Mouse (Mus musculus) ES-E14 (cell line): ENCODE results near the gene Polr2l. TPM values are rescaled to one million over a fixed set of nuclear protein-coding genes. Genes with fewer than 3 reads are reported as not detected.

Experiments
- DNase-seq: peaks from one replicate; pipeline ENCODE4 v3.0.0-alpha.2; 2013; ENCODE audit warnings: low read depth, low spot score
- H3K27ac ChIP-seq: 2 replicates; pipeline ENCODE4 v1.5.1; 2012; ENCODE audit warnings: low read depth, mild to moderate bottlenecking, low read length, moderate library complexity, mixed read lengths; ENCODE audit not compliant: poor library complexity, insufficient read depth, severe bottlenecking
- H3K36me3 ChIP-seq: 2 replicates; pipeline ENCODE4 v1.6.1; 2012; ENCODE audit warnings: mild to moderate bottlenecking, low read length, moderate library complexity, mixed read lengths; ENCODE audit not compliant: control insufficient read depth, poor library complexity, insufficient read depth, severe bottlenecking
- H3K4me1 ChIP-seq, 2 experiments: fragments of 150-350 bp in 1 of 2; sonication (generic) in 1 of 2; 2 replicates each; pipeline ENCODE4 v1.6.1; 2012; ENCODE audit warnings: low read length in 2 of 2, mild to moderate bottlenecking in 1 of 2, mixed read lengths in 1 of 2; ENCODE audit not compliant: control insufficient read depth in 2 of 2, insufficient read depth in 2 of 2, poor library complexity in 1 of 2
- H3K4me3 ChIP-seq, 2 experiments: fragments of 150-350 bp in 1 of 2; sonication (generic) in 1 of 2; 2 replicates each; pipeline ENCODE4 v1.5.1; 2012; ENCODE audit warnings: low read length in 2 of 2, low read depth in 1 of 2, mild to moderate bottlenecking in 1 of 2, mixed read lengths in 1 of 2; ENCODE audit not compliant: insufficient read depth in 1 of 2, poor library complexity in 1 of 2, severe bottlenecking in 1 of 2
- H3K9ac ChIP-seq: 2 replicates; pipeline ENCODE4 v1.6.1; 2012; ENCODE audit warnings: low read depth, mild to moderate bottlenecking, low read length, mixed read lengths; ENCODE audit not compliant: poor library complexity, insufficient read depth, severe bottlenecking
- H3K9me3 ChIP-seq: fragments of 150-350 bp; sonication (generic); 2 replicates; pipeline ENCODE4 v1.6.1; 2012; ENCODE audit warnings: low read depth, mild to moderate bottlenecking, low read length; ENCODE audit not compliant: control insufficient read depth, insufficient read depth
- CHD2 ChIP-seq: IDR thresholded peaks from 2 replicates; pipeline ENCODE4 v1.6.1; 2014; ENCODE audit warnings: mild to moderate bottlenecking, low read depth, low read length, inconsistent platforms
- HCFC1 ChIP-seq: IDR thresholded peaks from 2 replicates; pipeline ENCODE4 v1.6.1; 2012; ENCODE audit warnings: low read length, inconsistent platforms, borderline replicate concordance; ENCODE audit not compliant: insufficient read depth
- MAFK ChIP-seq: IDR thresholded peaks from 2 replicates; pipeline ENCODE4 v1.6.1; 2014; ENCODE audit warnings: mild to moderate bottlenecking, low read depth, low read length, inconsistent platforms; ENCODE audit not compliant: insufficient read depth
- ZC3H11A ChIP-seq: IDR thresholded peaks from 2 replicates; pipeline ENCODE4 v1.6.1; 2012; ENCODE audit warnings: low read depth, mild to moderate bottlenecking, inconsistent platforms, low read length, borderline replicate concordance
- ZNF384 ChIP-seq: IDR thresholded peaks from 2 replicates; pipeline ENCODE4 v1.6.1; 2012; ENCODE audit warnings: low read depth, low read length, inconsistent platforms
- in situ Hi-C, 2 experiments: fragments of 600-800 bp; cut with MboI; formaldehyde crosslinking; loops; one replicate each; pipeline ENCODE4 v1.15.1; 2025; ENCODE audit warnings: low sequenced_read_pairs in 2 of 2, inconsistent platforms in 1 of 2; ENCODE audit not compliant: unreplicated experiment in 2 of 2
- total RNA-seq: library from RNA; depleted of rRNA; stranded (reverse); fragments of 300-350 nt; gene quantifications from 2 replicates; pipeline ENCODE4 v1.2.3, GENCODE M21; 2012

Polr2l gene
- total RNA-seq, 1 experiment, result 120 TPM

DNA sequence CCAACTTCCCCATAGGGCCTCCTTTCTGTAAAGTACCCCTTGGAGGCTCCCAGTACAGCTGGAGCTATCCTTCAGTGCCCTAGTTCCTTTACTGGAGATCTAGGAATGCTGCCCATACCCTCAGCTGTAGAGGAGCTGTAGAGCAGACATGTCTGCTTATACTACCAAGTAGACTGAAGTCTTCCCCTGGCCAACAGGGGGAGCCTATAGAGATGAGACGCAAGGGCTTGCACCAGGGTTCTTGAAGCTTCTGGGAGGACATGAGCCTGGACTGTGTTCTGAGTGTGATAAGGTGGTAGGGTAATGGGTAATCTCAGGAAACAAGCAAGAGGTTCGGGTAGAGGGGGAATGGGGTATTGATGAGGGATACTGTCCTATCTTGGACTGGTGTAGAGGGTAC is 16.2 kb upstream of the Polr2l start:
- H3K4me3 ChIP-seq, result no peak overlapping the region
- no peak for DNase-seq
- in situ Hi-C loops, result no loop called here
- no peak overlapping the region for H3K9ac ChIP-seq
- no peak overlapping the region for H3K27ac ChIP-seq
- H3K36me3 ChIP-seq, result peaks cover 25% of the 10 kb centered on the region; the same call in 1 of the 2 replicates
- TF ChIP-seq ZNF384, result no peak
- no peak for TF ChIP-seq ZC3H11A
- TF ChIP-seq MAFK, result no peak
- no peak for TF ChIP-seq CHD2
- TF ChIP-seq HCFC1, result no peak
- no peaks in the 10 kb centered on the region for H3K9me3 ChIP-seq
- no peaks in the 10 kb centered on the region for H3K4me1 ChIP-seq

DNA sequence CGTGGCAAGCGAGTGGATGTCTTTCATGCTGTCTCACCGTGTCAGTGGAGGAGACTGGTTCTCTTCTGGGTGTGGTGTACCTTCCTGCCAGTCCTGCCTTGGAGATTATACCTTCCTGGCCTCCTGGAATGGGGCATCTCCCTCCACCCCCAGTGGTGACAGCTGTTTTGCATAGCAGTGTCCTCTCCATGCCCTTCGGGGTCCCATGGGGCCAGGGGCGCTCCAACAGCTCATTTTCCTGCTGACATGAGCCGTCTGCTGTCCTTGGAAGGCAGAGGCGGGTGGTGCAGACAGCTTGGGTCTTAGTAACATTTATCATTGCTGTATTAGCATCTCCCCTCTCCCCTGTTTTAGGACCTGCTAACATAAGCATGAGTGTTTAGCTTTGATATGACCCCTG is 12.2 kb upstream of the Polr2l start:
- H3K27ac ChIP-seq, result no peak overlapping the region
- H3K4me3 ChIP-seq, result no peak overlapping the region
- in situ Hi-C loops, result no loop called here
- DNase-seq, result no peak
- H3K4me1 ChIP-seq, result peaks cover 1 to 3% of the 10 kb centered on the region in 2 experiments; a peak in 2 of 4 replicates
- no peak for TF ChIP-seq MAFK
- TF ChIP-seq HCFC1, result no peak
- no peak for TF ChIP-seq ZNF384
- no peak for TF ChIP-seq ZC3H11A
- no peak for TF ChIP-seq CHD2
- peaks cover 17% of the 10 kb centered on the region; the same call in 1 of the 2 replicates for H3K36me3 ChIP-seq
- H3K9me3 ChIP-seq, result no peaks in the 10 kb centered on the region
- H3K9ac ChIP-seq, result no peak overlapping the region

DNA sequence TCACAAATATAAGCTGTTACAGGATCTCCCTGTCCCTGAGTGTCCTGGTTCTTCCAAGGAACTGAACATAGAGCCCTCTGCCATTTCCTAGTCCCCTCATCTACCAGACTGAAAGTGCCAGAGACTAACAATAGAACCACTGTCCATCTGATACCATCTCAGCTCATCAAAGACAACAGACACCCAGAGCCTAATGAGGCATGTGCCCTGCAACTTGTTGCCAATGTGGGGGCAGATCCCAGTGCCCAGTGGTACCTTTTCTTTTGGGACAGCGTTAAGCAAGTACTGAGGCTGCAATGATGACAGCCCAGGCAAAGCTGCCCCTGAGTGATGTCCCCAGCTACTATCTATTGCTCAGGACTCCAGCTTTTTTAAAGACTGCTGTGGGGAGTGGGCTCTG is 11.3 kb upstream of the Polr2l start:
- TF ChIP-seq MAFK (no peak), CHD2 (no peak), ZC3H11A (no peak), HCFC1 (no peak), ZNF384 (no peak)

DNA sequence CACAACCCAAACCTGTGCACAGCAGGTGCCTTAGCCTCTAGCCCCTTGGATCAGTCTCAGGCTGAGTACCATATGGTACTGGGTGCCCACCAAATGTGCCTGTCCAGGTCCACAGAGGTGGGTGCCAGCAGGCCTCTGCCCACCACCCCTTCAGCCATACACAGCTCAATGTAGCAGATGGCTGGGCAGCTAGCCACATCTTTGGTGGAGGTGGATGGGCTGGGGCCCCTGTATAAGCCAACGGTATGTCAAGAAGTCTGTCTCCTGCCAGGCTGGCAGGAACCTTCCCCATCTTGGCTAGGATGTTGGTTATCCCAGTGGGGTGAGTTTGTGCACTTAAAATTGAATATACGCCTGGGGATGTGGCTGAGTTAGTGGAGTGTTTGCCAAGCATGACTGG is 10.7 kb upstream of the Polr2l start:
- in situ Hi-C loops, result no loop called here
- no peak overlapping the region for H3K4me3 ChIP-seq
- H3K36me3 ChIP-seq, result peaks cover 8% of the 10 kb centered on the region; the same call in 1 of the 2 replicates
- no peaks in the 10 kb centered on the region for H3K9me3 ChIP-seq
- peaks cover 4 to 7% of the 10 kb centered on the region in 2 experiments; a peak in 2 of 4 replicates for H3K4me1 ChIP-seq
- H3K9ac ChIP-seq, result no peak overlapping the region
- H3K27ac ChIP-seq, result no peak overlapping the region
- DNase-seq, result no peak
- TF ChIP-seq HCFC1, result no peak
- no peak for TF ChIP-seq ZNF384
- TF ChIP-seq MAFK, result no peak
- no peak for TF ChIP-seq ZC3H11A
- no peak for TF ChIP-seq CHD2

More for the DNA sequence above, 11.3 kb upstream of the Polr2l start:
- no peak overlapping the region for H3K9ac ChIP-seq
- H3K9me3 ChIP-seq, result no peaks in the 10 kb centered on the region
- H3K4me3 ChIP-seq, result no peak overlapping the region
- no peak overlapping the region for H3K27ac ChIP-seq
- peaks cover 10% of the 10 kb centered on the region; the same call in 1 of the 2 replicates for H3K36me3 ChIP-seq
- in situ Hi-C loops, result no loop called here
- DNase-seq, result no peak
- peaks cover 1 to 6% of the 10 kb centered on the region in 2 experiments; a peak in 2 of 4 replicates for H3K4me1 ChIP-seq

DNA sequence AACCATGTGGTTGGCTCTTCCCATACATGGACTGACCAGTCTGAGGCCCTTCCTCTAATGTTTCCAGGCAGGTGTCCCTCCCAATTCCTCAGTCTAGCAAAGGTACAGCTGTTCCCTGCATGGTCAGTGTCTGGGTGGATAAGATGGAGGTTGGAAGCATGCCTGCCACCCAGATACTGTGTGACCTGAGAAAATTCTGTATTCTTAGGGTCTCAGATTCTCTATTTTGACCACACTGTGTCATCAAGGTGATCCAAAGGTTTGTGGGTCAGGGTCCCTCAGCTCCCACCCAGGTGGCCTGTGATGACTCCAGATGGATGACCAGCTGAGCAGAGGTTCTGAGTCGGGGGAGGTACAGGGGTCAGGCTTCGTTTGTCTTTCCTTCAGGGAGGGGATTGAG is 10.3 kb upstream of the Polr2l start:
- DNase-seq, result no peak
- Histone ChIP-seq H3K4me1 (peaks cover 4 to 7% of the 10 kb centered on the region in 2 experiments; a peak in 2 of 4 replicates), H3K36me3 (peaks cover 6% of the 10 kb centered on the region; the same call in 1 of the 2 replicates), H3K4me3 (no peak overlapping the region), H3K9ac (no peak overlapping the region), H3K9me3 (no peaks in the 10 kb centered on the region), H3K27ac (no peak overlapping the region)
- TF ChIP-seq MAFK (no peak), HCFC1 (no peak), ZC3H11A (no peak), CHD2 (no peak), ZNF384 (no peak)
- in situ Hi-C loops, result no loop called here
